Mouse (Mus musculus) NIH3T3 (cell line): ENCODE results near the gene Lgals3bp.

Experiments used
- DNase-seq: peaks from one replicate; pipeline ENCODE4 v3.0.0-alpha.2; 2012; ENCODE audit warnings: low read depth

The Lgals3bp gene

GRCm38 (mm10) chr11:118423266-118423971 is 21.5 kb upstream of the Lgals3bp start:
- DNase-seq: peak; percentile 93

- DNase-seq: peak; percentile 39
Measured at GRCm38 (mm10) chr11:118420261-118420660, 18.4 kb upstream of the Lgals3bp start.

- DNase-seq: peak; percentile 99
Measured at GRCm38 (mm10) chr11:118418834-118419504, 17.1 kb upstream of the Lgals3bp start, which contains the start of gene Cant1. TSS of gene Cant1 (minus strand) at chr11:118419086.

GRCm38 (mm10) chr11:118418442-118418833 is 16.5 kb upstream of the Lgals3bp start:
- DNase-seq: no peak

GRCm38 (mm10) chr11:118417496-118417895 is 15.6 kb upstream of the Lgals3bp start:
- no peak for DNase-seq

- DNase-seq: no peak
Measured at GRCm38 (mm10) chr11:118416046-118416445, 14.2 kb upstream of the Lgals3bp start.

- no peak for DNase-seq
Measured at GRCm38 (mm10) chr11:118415630-118416029, 13.7 kb upstream of the Lgals3bp start.

- no peak for DNase-seq
Measured at GRCm38 (mm10) chr11:118414270-118414669, 12.4 kb upstream of the Lgals3bp start.

- DNase-seq: no peak
Measured at GRCm38 (mm10) chr11:118413055-118413454, 11.2 kb upstream of the Lgals3bp start.

- DNase-seq: no peak
Measured at GRCm38 (mm10) chr11:118412601-118413000, 10.7 kb upstream of the Lgals3bp start.

- no peak for DNase-seq
Measured at GRCm38 (mm10) chr11:118411271-118411670, 9.4 kb upstream of the Lgals3bp start.

- DNase-seq: no peak
Measured at GRCm38 (mm10) chr11:118410479-118410878, 8.6 kb upstream of the Lgals3bp start.

- DNase-seq: no peak
Measured at GRCm38 (mm10) chr11:118410073-118410444, 8.2 kb upstream of the Lgals3bp start.

GRCm38 (mm10) chr11:118409106-118410072 is 7.5 kb upstream of the Lgals3bp start:
- no peak for DNase-seq

- no peak for DNase-seq
Measured at GRCm38 (mm10) chr11:118408051-118408740, 6.3 kb upstream of the Lgals3bp start.

GRCm38 (mm10) chr11:118407318-118407910 is 5.5 kb upstream of the Lgals3bp start:
- DNase-seq: no peak

- no peak for DNase-seq
Measured at GRCm38 (mm10) chr11:118406521-118406920, 4.6 kb upstream of the Lgals3bp start.

GRCm38 (mm10) chr11:118405311-118405710 is 3.4 kb upstream of the Lgals3bp start:
- DNase-seq: no peak

- DNase-seq: no peak
Measured at GRCm38 (mm10) chr11:118403951-118404899, 2.3 kb upstream of the Lgals3bp start.

GRCm38 (mm10) chr11:118403183-118403582 is 1.3 kb upstream of the Lgals3bp start:
- DNase-seq: no peak
